Mouse (Mus musculus) brain, adult 10 weeks (tissue): ENCODE measurements around the gene Ankra2. TPM values are rescaled to one million over a fixed set of nuclear protein-coding genes. Genes with fewer than 3 reads are reported as not detected.

Source experiments
- polyA plus RNA-seq: library from polyadenylated mRNA; stranded (reverse); fragments of 350-450 nt; fragmentation: Illumina TruSeq; extraction: RNeasy Lipid Tissue Mini Kit (QIAGEN cat#74804); gene quantifications from one replicate; pipeline ENCODE4 v1.2.3, GENCODE M21; 2015; ENCODE audit warnings: low read depth, low replicate concordance

The Ankra2 gene
- polyA plus RNA-seq: 43.3 TPM

GRCm38 (mm10) chr13:98262636-98263457, at the start of gene Ankra2, which contains the start of gene Utp15:
Gene Ankra2 (plus strand): TSS chr13:98263074.
Gene Utp15 (minus strand): TSS chr13:98263041.

DNA sequence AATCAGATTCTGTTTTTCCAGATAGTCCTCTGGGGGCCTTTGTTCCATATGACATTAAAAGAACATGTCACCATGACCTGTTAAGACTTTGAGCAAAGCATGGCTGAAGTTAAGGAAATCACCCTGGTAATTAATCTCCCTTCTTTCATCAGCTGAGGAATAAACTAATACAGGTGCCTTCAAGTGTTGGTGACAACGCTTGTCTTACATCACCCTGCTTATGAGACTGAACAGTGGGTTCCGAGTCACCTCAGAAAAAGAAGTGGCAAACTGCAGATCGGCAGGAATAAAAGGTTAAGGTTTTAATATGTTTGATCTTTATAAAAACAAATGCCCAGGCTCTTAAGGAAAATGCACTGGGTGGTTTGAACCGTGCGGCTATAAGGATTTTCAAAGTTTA, 16.8 kb downstream of the Ankra2 start, which contains the start of gene Gm21976:
Gene Gm21976 (plus strand): TSS at position 202 of the 400 bp plus-strand sequence.

GRCm38 (mm10) chr13:98316480-98317245, 53.8 kb downstream of the Ankra2 start, which contains the start of gene Btf3:
Gene Btf3 (minus strand): TSS chr13:98317006.

Other genes starting within 250 kb of the Ankra2 start
- 17.8 TPM for gene Arhgef28, start 56.6 kb upstream of the Ankra2 start, polyA plus RNA-seq
- gene Utp15, start within 50 bp of the Ankra2 start, polyA plus RNA-seq: 18.3 TPM
- not detected for gene Gm21976, start 16.8 kb downstream of the Ankra2 start, polyA plus RNA-seq
- 406 TPM for gene Btf3, start 53.9 kb downstream of the Ankra2 start, polyA plus RNA-seq
- gene Foxd1, start 91.2 kb downstream of the Ankra2 start, polyA plus RNA-seq: 0.55 TPM
- gene Gm10320, start 228.9 kb downstream of the Ankra2 start, polyA plus RNA-seq: not detected